Mouse (Mus musculus) gastrocnemius, adult 2 months (tissue): ENCODE results near the gene Defa31. TPM values are rescaled to one million over a fixed set of nuclear protein-coding genes. Genes with fewer than 3 reads are reported as not detected.
"Not testable (repeated sequence)": the region's sequence is repeated elsewhere in the genome, so short reads cannot be mapped to it uniquely, and the experiment has no call there.

ENCODE experiments used
- DNase-seq: peaks from one replicate; pipeline ENCODE4 v3.0.0; 2022
- H3K27ac ChIP-seq: fragments of 200-600 bp; 2 replicates; pipeline ENCODE4 v1.8.1; 2022; ENCODE audit warnings: mild to moderate bottlenecking
- H3K4me3 ChIP-seq: fragments of 200-600 bp; 2 replicates; pipeline ENCODE4 v1.8.1; 2022; ENCODE audit warnings: mild to moderate bottlenecking, moderate library complexity
- intact Hi-C: fragments of 180-260 bp; cut with DNase I; formaldehyde crosslinking; loops from one replicate; pipeline ENCODE4 v1.15.1; 2025
- long read RNA-seq, 2 experiments: library from polyadenylated mRNA; stranded (forward); transcript quantifications; one replicate each; pipeline ENCODE4 v2.0.0; 2021
- total RNA-seq, 2 experiments: library from RNA; stranded (reverse); gene quantifications; 2 replicates each; pipeline ENCODE4 v1.2.3; 2021

The Defa31 gene
- not detected for total RNA-seq
- long read RNA-seq, experiment 1: 0 reads
- long read RNA-seq, experiment 2: 0 reads

- H3K4me3 ChIP-seq, H3K27ac ChIP-seq, intact Hi-C loops, DNase-seq: not testable (repeated sequence)
Measured at GRCm38 (mm10) chr8:21191314-21191713, at the start of gene Defa31. Defa31 (plus strand) TSS chr8:21191614.

GRCm38 (mm10) chr8:21161977-21162376 is 29.4 kb upstream of the Defa31 start, which contains the start of gene Defa22:
Defa22 (plus strand) TSS chr8:21162277.
- H3K4me3 ChIP-seq, DNase-seq, intact Hi-C loops, H3K27ac ChIP-seq: not testable (repeated sequence)

GRCm38 (mm10) chr8:21201261-21201660 is 9.8 kb downstream of the Defa31 start, which contains the start of gene Gm15293:
Gm15293 (plus strand) TSS chr8:21201561.
- H3K27ac ChIP-seq, DNase-seq, intact Hi-C loops, H3K4me3 ChIP-seq: not testable (repeated sequence)

Other genes starting within 250 kb of the Defa31 start
- not detected for gene AY761185, start 246.9 kb upstream of the Defa31 start, total RNA-seq
- not detected for gene Defa21, start 166.1 kb upstream of the Defa31 start, total RNA-seq
- not detected for gene Defa23, start 136.6 kb upstream of the Defa31 start, total RNA-seq
- gene Defa35, start 126.6 kb upstream of the Defa31 start, total RNA-seq: not detected
- not detected for gene Defa25, start 107.2 kb upstream of the Defa31 start, total RNA-seq
- not detected for gene Gm14851, start 95.6 kb upstream of the Defa31 start, total RNA-seq
- not detected for gene Defa30, start 57.0 kb upstream of the Defa31 start, total RNA-seq
- not detected for gene Defa22, start 29.3 kb upstream of the Defa31 start, total RNA-seq
- gene Gm15293, start 9.9 kb downstream of the Defa31 start, total RNA-seq: not detected
- not detected for gene Gm15292, start 58.1 kb downstream of the Defa31 start, total RNA-seq
- gene Defa27, start 123.9 kb downstream of the Defa31 start, total RNA-seq: not detected
- gene Defa29, start 135.4 kb downstream of the Defa31 start, total RNA-seq: not detected
- not detected for gene Defa2, start 186.9 kb downstream of the Defa31 start, total RNA-seq
- gene Defa33, start 200.2 kb downstream of the Defa31 start, total RNA-seq: not detected
- gene Defa36, start 235.8 kb downstream of the Defa31 start, total RNA-seq: not detected